In genomic region chr10:81597137-81597950, GRCm38 (mm10) we compare ENCODE assay signal across 8 mouse cellular contexts. TPM values are rescaled to one million over a fixed set of nuclear protein-coding genes. Genes with fewer than 3 reads are reported as not detected.
DNase-seq lines count a peak whose midpoint lies in the region; ATAC-seq lines count a peak whose summit lies in the region.

No protein-coding gene starts in this region.

- DNase-seq in cerebellum, adult 8-10 months: peak; percentile 34
- no peak for DNase-seq in cerebellum, adult 11 months
- DNase-seq in MN1 (ENCODE audit: low spot score): peak; percentile 90
- peak; percentile 45 for DNase-seq in forebrain, embryonic 10.5 days (ENCODE audit: extremely low spot score, low spot score)
- DNase-seq in hindbrain, embryonic 11.5 days (ENCODE audit: low spot score): no peak
- peak; percentile 68 to 69 for DNase-seq in lung, adult 18-20 months

- H3K36me3 ChIP-seq in forebrain, embryonic 10.5 days (replicated peaks): no peaks in the 10 kb centered on the region
- no peaks in the 10 kb centered on the region for H3K36me3 ChIP-seq in hindbrain, embryonic 11.5 days (ENCODE audit: control insufficient read depth, insufficient read depth, low read length)
- H3K36me3 ChIP-seq in neural tube, embryonic 14.5 days (ENCODE audit: control insufficient read depth, insufficient read depth, low read length): no peaks in the 10 kb centered on the region

- H3K4me1 ChIP-seq in forebrain, embryonic 10.5 days: peaks cover 71% of the 10 kb centered on the region
- peaks cover 17% of the 10 kb centered on the region for H3K4me1 ChIP-seq in hindbrain, embryonic 11.5 days (replicated peaks; ENCODE audit: control insufficient read depth, insufficient read depth, low read length)
- H3K4me1 ChIP-seq in neural tube, embryonic 14.5 days (ENCODE audit: control insufficient read depth, insufficient read depth, low read length): peaks cover 26% of the 10 kb centered on the region

- WGBS in forebrain, embryonic 10.5 days: 11% methylated on average over 12 of the region's 12 CpGs
- WGBS in hindbrain, embryonic 11.5 days: 12% methylated on average over 9 of the region's 12 CpGs
- 6% methylated on average over 12 of the region's 12 CpGs for WGBS in neural tube, embryonic 14.5 days

- H3K27me3 ChIP-seq in forebrain, embryonic 10.5 days (ENCODE audit: poor library complexity, severe bottlenecking): peaks cover 99% of the 10 kb centered on the region
- H3K27me3 ChIP-seq in hindbrain, embryonic 11.5 days (ENCODE audit: control insufficient read depth, insufficient read depth, low read length): peaks cover 55% of the 10 kb centered on the region
- no peaks in the 10 kb centered on the region; the same call in 1 of the 2 replicates for H3K27me3 ChIP-seq in neural tube, embryonic 14.5 days (ENCODE audit: control insufficient read depth, insufficient read depth, low read length)

- no peak overlapping the region for H3K9ac ChIP-seq in hindbrain, embryonic 11.5 days (ENCODE audit: low read depth, low read length)
- H3K9ac ChIP-seq in neural tube, embryonic 14.5 days (replicated peaks; ENCODE audit: low read depth, low read length): peak overlapping the region; percentile 7; the same call in 1 of the 2 replicates

- peak overlapping the region; percentile 37 for H3K4me3 ChIP-seq in forebrain, embryonic 10.5 days
- H3K4me3 ChIP-seq in hindbrain, embryonic 11.5 days (ENCODE audit: low read depth, low read length): no peak overlapping the region
- no peak overlapping the region for H3K4me3 ChIP-seq in neural tube, embryonic 14.5 days (ENCODE audit: low read depth, low read length)

- no peaks in the 10 kb centered on the region for H3K9me3 ChIP-seq in forebrain, embryonic 10.5 days
- H3K9me3 ChIP-seq in hindbrain, embryonic 11.5 days (ENCODE audit: control insufficient read depth, low read length): no peaks in the 10 kb centered on the region
- H3K9me3 ChIP-seq in neural tube, embryonic 14.5 days (ENCODE audit: control insufficient read depth, low read length): no peaks in the 10 kb centered on the region

- ATAC-seq in hindbrain, embryonic 11.5 days (ENCODE audit: low FRiP score): peak; percentile 30
- peak; percentile 16; the same call in 1 of the 2 replicates for ATAC-seq in neural tube, embryonic 14.5 days (ENCODE audit: low read depth)
- no peak for ATAC-seq in erythroid progenitor cell, adult 5-6 weeks (replicated peaks; ENCODE audit: low FRiP score, poor library complexity, severe bottlenecking)

- peak overlapping the region; percentile 71 for H3K27ac ChIP-seq in forebrain, embryonic 10.5 days
- peak overlapping the region; percentile 33 for H3K27ac ChIP-seq in hindbrain, embryonic 11.5 days (ENCODE audit: low read depth, low read length)
- H3K27ac ChIP-seq in neural tube, embryonic 14.5 days (ENCODE audit: low read depth, low read length): peak overlapping the region; percentile 44

- H3K4me2 ChIP-seq in hindbrain, embryonic 11.5 days (replicated peaks; ENCODE audit: low read depth, low read length): no peak overlapping the region
- peak overlapping the region; percentile 38; the same call in 1 of the 2 replicates for H3K4me2 ChIP-seq in neural tube, embryonic 14.5 days (ENCODE audit: low read depth, low read length)

RNA-seq across cellular contexts. Expression of gene Tle6, which starts 3.5 kb away (rescaled TPM):
- polyA plus RNA-seq in forebrain, embryonic 10.5 days (2016; fragmentation: Nextera tagmentation; extraction: Ambion mirVana): 2.8 and 3.1 TPM in 2 replicates
- 5.1 and 7.7 TPM in 2 replicates for polyA plus RNA-seq in hindbrain, embryonic 11.5 days (2014; fragmentation: Nextera tagmentation; extraction: Ambion mirVana)
- 5.0 and 6.6 TPM in 2 replicates for polyA plus RNA-seq in neural tube, embryonic 14.5 days (2014; fragmentation: Nextera tagmentation; extraction: Ambion mirVana)
- not detected in 2 replicates for total RNA-seq in erythroid progenitor cell, adult 5-6 weeks (2015; ENCODE audit: low replicate concordance)
- 4.1 TPM in 1 of 2 replicates, not detected in the other for total RNA-seq in erythroid progenitor cell, adult 5-6 weeks (2017; ENCODE audit: low replicate concordance)

RNA-seq across cellular contexts. Expression of gene BC025920, which starts 8.7 kb away (rescaled TPM):
- 1.6 and 2.1 TPM in 2 replicates for polyA plus RNA-seq in forebrain, embryonic 10.5 days (2016; fragmentation: Nextera tagmentation; extraction: Ambion mirVana)
- 0.77 and 1.2 TPM in 2 replicates for polyA plus RNA-seq in hindbrain, embryonic 11.5 days (2014; fragmentation: Nextera tagmentation; extraction: Ambion mirVana)
- polyA plus RNA-seq in neural tube, embryonic 14.5 days (2014; fragmentation: Nextera tagmentation; extraction: Ambion mirVana): 1.0 and 1.9 TPM in 2 replicates
- 2.2 TPM in 1 of 2 replicates, not detected in the other for total RNA-seq in erythroid progenitor cell, adult 5-6 weeks (2015; ENCODE audit: low replicate concordance)
- 1.7 and 2.4 TPM in 2 replicates for total RNA-seq in erythroid progenitor cell, adult 5-6 weeks (2017; ENCODE audit: low replicate concordance)

RNA-seq across cellular contexts. Expression of gene Tle2, which starts 23.0 kb away (rescaled TPM):
- 4.1 and 4.3 TPM in 2 replicates for polyA plus RNA-seq in forebrain, embryonic 10.5 days (2016; fragmentation: Nextera tagmentation; extraction: Ambion mirVana)
- 7.2 and 8.8 TPM in 2 replicates for polyA plus RNA-seq in hindbrain, embryonic 11.5 days (2014; fragmentation: Nextera tagmentation; extraction: Ambion mirVana)
- polyA plus RNA-seq in neural tube, embryonic 14.5 days (2014; fragmentation: Nextera tagmentation; extraction: Ambion mirVana): 32.4 and 37.3 TPM in 2 replicates
- not detected in 2 replicates for total RNA-seq in erythroid progenitor cell, adult 5-6 weeks (2015; ENCODE audit: low replicate concordance)
- not detected in 2 replicates for total RNA-seq in erythroid progenitor cell, adult 5-6 weeks (2017; ENCODE audit: low replicate concordance)

RNA-seq across cellular contexts. Expression of gene Sirt6, which starts 30.3 kb away (rescaled TPM):
- 52.5 and 55.1 TPM in 2 replicates for polyA plus RNA-seq in forebrain, embryonic 10.5 days (2016; fragmentation: Nextera tagmentation; extraction: Ambion mirVana)
- 40.6 and 42.2 TPM in 2 replicates for polyA plus RNA-seq in hindbrain, embryonic 11.5 days (2014; fragmentation: Nextera tagmentation; extraction: Ambion mirVana)
- polyA plus RNA-seq in neural tube, embryonic 14.5 days (2014; fragmentation: Nextera tagmentation; extraction: Ambion mirVana): 48.9 and 53.6 TPM in 2 replicates
- total RNA-seq in erythroid progenitor cell, adult 5-6 weeks (2015; ENCODE audit: low replicate concordance): 5.4 and 7.2 TPM in 2 replicates
- 0.23 and 1.3 TPM in 2 replicates for total RNA-seq in erythroid progenitor cell, adult 5-6 weeks (2017; ENCODE audit: low replicate concordance)

RNA-seq across cellular contexts. Expression of gene Ankrd24, which starts 31.0 kb away (rescaled TPM):
- 4.8 and 5.8 TPM in 2 replicates for polyA plus RNA-seq in forebrain, embryonic 10.5 days (2016; fragmentation: Nextera tagmentation; extraction: Ambion mirVana)
- 2.7 and 4.4 TPM in 2 replicates for polyA plus RNA-seq in hindbrain, embryonic 11.5 days (2014; fragmentation: Nextera tagmentation; extraction: Ambion mirVana)
- 10.1 and 16.1 TPM in 2 replicates for polyA plus RNA-seq in neural tube, embryonic 14.5 days (2014; fragmentation: Nextera tagmentation; extraction: Ambion mirVana)
- total RNA-seq in erythroid progenitor cell, adult 5-6 weeks (2015; ENCODE audit: low replicate concordance): not detected in 2 replicates
- not detected in 2 replicates for total RNA-seq in erythroid progenitor cell, adult 5-6 weeks (2017; ENCODE audit: low replicate concordance)

Comparison
In these comparisons a context has a peak if more than half of its experiments do, and no peak if none do; other contexts are left out.
1. DNase-seq: peak in cerebellum, adult 8-10 months (single experiment), MN1 (single experiment), forebrain, embryonic 10.5 days (single experiment) and lung, adult 18-20 months (2 of 2); none in cerebellum, adult 11 months (single experiment) and hindbrain, embryonic 11.5 days (single experiment).
2. Peak in every context shown above with its lines, with median percentiles within 50 percentile points of each other: H3K27ac ChIP-seq.